Mouse (Mus musculus) stomach, postnatal 0 days (tissue): ENCODE data around the gene I830077J02Rik. TPM values are rescaled to one million over a fixed set of nuclear protein-coding genes. Genes with fewer than 3 reads are reported as not detected.

Experiments used
- ATAC-seq: fragments of 200-750 bp; cut with Nextera tagmentation; 2 replicates; pipeline ENCODE4 v1.8.0; 2017; ENCODE audit not compliant: low FRiP score, low TSS enrichment
- DNase-seq: peaks from one replicate; pipeline ENCODE4 v3.0.0-alpha.2; 2016; ENCODE audit warnings: low spot score
- H3K27ac ChIP-seq: fragments of 300-500 bp; sonication (generic); replicated peaks from 2 replicates; pipeline ENCODE4 v1.5.1; 2014; ENCODE audit warnings: mild to moderate bottlenecking, control low read depth
- H3K27me3 ChIP-seq: fragments of 300-500 bp; sonication (generic); 2 replicates; pipeline ENCODE4 v1.6.1; 2014; ENCODE audit warnings: low read length; ENCODE audit not compliant: control insufficient read depth, insufficient read depth
- H3K36me3 ChIP-seq: fragments of 300-500 bp; sonication (generic); 2 replicates; pipeline ENCODE4 v1.6.1; 2014; ENCODE audit warnings: low read length, mixed read lengths; ENCODE audit not compliant: control insufficient read depth, insufficient read depth
- H3K4me1 ChIP-seq: fragments of 300-500 bp; sonication (generic); replicated peaks from 2 replicates; pipeline ENCODE4 v1.6.1; 2014; ENCODE audit warnings: antibody characterized with exemption; ENCODE audit not compliant: control insufficient read depth, insufficient read depth
- H3K4me2 ChIP-seq: fragments of 300-500 bp; sonication (generic); replicated peaks from 2 replicates; pipeline ENCODE4 v1.6.1; 2014; ENCODE audit warnings: low read depth, mild to moderate bottlenecking, control low read depth, moderate library complexity
- H3K4me3 ChIP-seq: fragments of 300-500 bp; sonication (generic); 2 replicates; pipeline ENCODE4 v1.5.1; 2014; ENCODE audit warnings: low read depth, low read length, control low read depth
- H3K9ac ChIP-seq: fragments of 300-500 bp; sonication (generic); 2 replicates; pipeline ENCODE4 v1.6.1; 2014; ENCODE audit warnings: mild to moderate bottlenecking, low read length, control low read depth, mixed read lengths
- H3K9me3 ChIP-seq: fragments of 300-500 bp; sonication (generic); 2 replicates; pipeline ENCODE4 v1.6.1; 2016; ENCODE audit warnings: low read length; ENCODE audit not compliant: control insufficient read depth
- CTCF ChIP-seq: IDR thresholded peaks from 2 replicates; pipeline ENCODE4 v1.5.1; 2016; ENCODE audit warnings: antibody characterized with exemption, low read depth, mild to moderate bottlenecking, moderate library complexity
- EP300 ChIP-seq: optimal IDR thresholded peaks from 2 replicates; pipeline ENCODE3; 2016; ENCODE audit warnings: antibody characterized with exemption
- WGBS: fragments of 180-500 bp; shearing (Covaris S2); extraction: QIAGEN DNeasy Blood & Tissue Kit; methylation state at CpG from one replicate; pipeline ENCODE4 v1.1.7; 2014; 5-methylcytosine and 5-hydroxymethylcytosine counted together
- polyA plus RNA-seq: library from polyadenylated mRNA; unstranded; fragments of >200 nt; fragmentation: Nextera tagmentation; extraction: Ambion mirVana; gene quantifications from 2 replicates; pipeline ENCODE4 v1.2.1, GENCODE M21; 2015

The I830077J02Rik gene
- polyA plus RNA-seq, 1 experiment from 2014 or later, result 0.63 TPM

- TF ChIP-seq EP300, result no peak
- no peak for TF ChIP-seq CTCF
- no peaks in the 10 kb centered on the region for H3K9me3 ChIP-seq
- H3K4me2 ChIP-seq, result no peak overlapping the region
- no peaks in the 10 kb centered on the region for H3K27me3 ChIP-seq
- no peaks in the 10 kb centered on the region for H3K4me1 ChIP-seq
- DNase-seq (no peak), ATAC-seq (no peak)
- H3K9ac ChIP-seq, result no peak overlapping the region
- H3K4me3 ChIP-seq, result no peak overlapping the region
- no peaks in the 10 kb centered on the region for H3K36me3 ChIP-seq
- H3K27ac ChIP-seq, result no peak overlapping the region
- WGBS, result 30% methylated on average over 1 of the region's 1 CpGs
Measured at GRCm38 (mm10) chr3:105915281-105915680, 17.2 kb downstream of the I830077J02Rik start.

GRCm38 (mm10) chr3:105913839-105914681 lies 18.4 kb downstream of the I830077J02Rik start:
- Histone ChIP-seq H3K9me3 (no peaks in the 10 kb centered on the region), H3K27me3 (no peaks in the 10 kb centered on the region), H3K36me3 (no peaks in the 10 kb centered on the region), H3K9ac (no peak overlapping the region), H3K4me2 (no peak overlapping the region), H3K4me1 (no peaks in the 10 kb centered on the region), H3K4me3 (no peak overlapping the region), H3K27ac (no peak overlapping the region)
- ATAC-seq (no peak), DNase-seq (no peak)
- 46% methylated on average over 10 of the region's 10 CpGs for WGBS
- TF ChIP-seq CTCF (no peak), EP300 (no peak)

GRCm38 (mm10) chr3:105912097-105912880 lies 20.2 kb downstream of the I830077J02Rik start:
- H3K27ac ChIP-seq, result no peak overlapping the region
- no peak for ATAC-seq
- H3K4me3 ChIP-seq, result no peak overlapping the region
- no peak overlapping the region for H3K4me2 ChIP-seq
- TF ChIP-seq EP300 (no peak), CTCF (no peak)
- H3K9ac ChIP-seq, result no peak overlapping the region
- H3K36me3 ChIP-seq, result no peaks in the 10 kb centered on the region
- H3K4me1 ChIP-seq, result no peaks in the 10 kb centered on the region
- H3K27me3 ChIP-seq, result no peaks in the 10 kb centered on the region
- no peak for DNase-seq
- WGBS, result 56% methylated on average over 9 of the region's 9 CpGs
- no peaks in the 10 kb centered on the region for H3K9me3 ChIP-seq

GRCm38 (mm10) chr3:105910519-105911190 lies 21.8 kb downstream of the I830077J02Rik start:
- Histone ChIP-seq H3K9me3 (no peaks in the 10 kb centered on the region), H3K27ac (no peak overlapping the region), H3K4me3 (no peak overlapping the region), H3K27me3 (no peaks in the 10 kb centered on the region), H3K4me1 (no peaks in the 10 kb centered on the region), H3K9ac (no peak overlapping the region), H3K36me3 (no peaks in the 10 kb centered on the region), H3K4me2 (no peak overlapping the region)
- 81% methylated on average over 11 of the region's 11 CpGs for WGBS
- no peak for ATAC-seq
- no peak for DNase-seq
- no peak for TF ChIP-seq CTCF
- TF ChIP-seq EP300, result no peak

GRCm38 (mm10) chr3:105908976-105909375 lies 23.5 kb downstream of the I830077J02Rik start:
- H3K4me2 ChIP-seq, result no peak overlapping the region
- no peak overlapping the region for H3K4me3 ChIP-seq
- TF ChIP-seq EP300 (no peak), CTCF (no peak)
- 89% methylated on average over 4 of the region's 4 CpGs for WGBS
- no peak overlapping the region for H3K27ac ChIP-seq
- DNase-seq, result no peak
- no peaks in the 10 kb centered on the region for H3K9me3 ChIP-seq
- no peaks in the 10 kb centered on the region for H3K27me3 ChIP-seq
- no peaks in the 10 kb centered on the region for H3K4me1 ChIP-seq
- H3K36me3 ChIP-seq, result no peaks in the 10 kb centered on the region
- no peak for ATAC-seq
- H3K9ac ChIP-seq, result no peak overlapping the region
